Mouse (Mus musculus) forebrain, embryonic 11.5 days (tissue): ENCODE measurements around the gene Cuedc1. TPM values are rescaled to one million over a fixed set of nuclear protein-coding genes. Genes with fewer than 3 reads are reported as not detected.

ENCODE experiments used
- ATAC-seq: fragments of 200-750 bp; cut with Nextera tagmentation; replicated peaks from 2 replicates; pipeline ENCODE4 v1.8.0; 2017; ENCODE audit warnings: moderate TSS enrichment; ENCODE audit not compliant: low FRiP score
- DNase-seq: peaks from one replicate; pipeline ENCODE4 v3.0.0-alpha.2; 2017; ENCODE audit warnings: low spot score
- H3K27ac ChIP-seq: fragments of 300-500 bp; sonication (generic); 2 replicates; pipeline ENCODE4 v1.5.1; 2014; ENCODE audit warnings: low read depth, low read length
- H3K27me3 ChIP-seq: fragments of 300-500 bp; sonication (generic); 2 replicates; pipeline ENCODE4 v1.6.1; 2014; ENCODE audit warnings: mild to moderate bottlenecking, low read length, mixed read lengths; ENCODE audit not compliant: control insufficient read depth, insufficient read depth
- H3K36me3 ChIP-seq: fragments of 300-500 bp; sonication (generic); 2 replicates; pipeline ENCODE4 v1.6.1; 2014; ENCODE audit warnings: mild to moderate bottlenecking, low read length, moderate library complexity, mixed read lengths; ENCODE audit not compliant: control insufficient read depth, insufficient read depth
- H3K4me1 ChIP-seq: fragments of 300-500 bp; sonication (generic); replicated peaks from 2 replicates; pipeline ENCODE4 v1.6.1; 2014; ENCODE audit warnings: low read length, mixed read lengths; ENCODE audit not compliant: control insufficient read depth, insufficient read depth
- H3K4me2 ChIP-seq: fragments of 300-500 bp; sonication (generic); 2 replicates; pipeline ENCODE4 v1.6.1; 2014; ENCODE audit warnings: low read depth, mild to moderate bottlenecking, low read length, moderate library complexity, mixed read lengths; ENCODE audit not compliant: severe bottlenecking
- H3K4me3 ChIP-seq: fragments of 300-500 bp; sonication (generic); 2 replicates; pipeline ENCODE4 v1.5.1; 2014; ENCODE audit warnings: low read depth, low read length
- H3K9ac ChIP-seq: fragments of 300-500 bp; sonication (generic); 2 replicates; pipeline ENCODE4 v1.6.1; 2014; ENCODE audit warnings: low read length
- H3K9me3 ChIP-seq: fragments of 300-500 bp; sonication (generic); 2 replicates; pipeline ENCODE4 v1.6.1; 2016; ENCODE audit warnings: low read length, mixed read lengths; ENCODE audit not compliant: control insufficient read depth
- WGBS: fragments of 180-500 bp; shearing (Covaris S2); extraction: QIAGEN DNeasy Blood & Tissue Kit; methylation state at CpG from one replicate; pipeline ENCODE4 v1.1.7; 2014; 5-methylcytosine and 5-hydroxymethylcytosine counted together
- polyA plus RNA-seq: library from polyadenylated mRNA; unstranded; fragments of >200 nt; fragmentation: Nextera tagmentation; extraction: Ambion mirVana; gene quantifications from 2 replicates; pipeline ENCODE4 v1.2.1, GENCODE M21; 2014

Gene Cuedc1
- polyA plus RNA-seq: 26.2 and 29.0 TPM in 2 replicates

DNA sequence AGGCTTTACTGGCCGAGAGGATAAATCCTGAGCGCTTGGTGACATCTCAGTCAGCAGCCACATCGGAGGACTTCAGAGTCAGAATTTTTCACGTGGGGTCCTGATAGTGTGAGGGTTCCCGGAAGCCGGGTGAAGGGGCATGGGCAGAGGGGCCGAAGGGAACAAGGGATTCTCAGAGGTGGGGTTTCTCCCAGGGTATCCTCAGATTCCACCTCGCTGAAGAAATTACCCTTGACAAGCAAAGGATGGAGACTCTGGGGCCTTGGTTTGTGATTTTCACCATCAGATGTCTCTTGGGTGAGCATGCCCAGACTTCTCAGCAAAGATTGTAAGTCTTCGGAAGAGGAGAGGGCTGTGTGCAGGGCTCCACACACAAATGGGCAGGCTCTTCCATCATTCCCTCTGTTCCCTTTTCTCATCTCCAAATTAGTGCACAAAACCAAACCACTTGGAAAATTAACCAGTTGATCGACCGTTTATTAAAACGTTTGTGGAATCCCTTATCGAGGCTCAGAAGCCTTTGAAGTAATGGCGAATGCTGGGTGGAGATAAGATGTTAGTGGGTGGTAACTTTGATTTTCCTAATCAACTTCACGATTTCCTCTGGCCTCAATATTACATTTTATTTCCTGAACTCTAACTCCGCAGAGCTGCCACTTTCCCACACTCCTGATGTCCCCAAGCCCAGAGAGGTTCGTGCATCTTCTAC, at the start of gene Cuedc1:
Gene Cuedc1 (plus strand): TSS at position 38 of the 709 bp plus-strand sequence.
- peak within 1 kb of the TSS; percentile 99 for H3K9ac ChIP-seq
- H3K4me1 ChIP-seq: peaks cover 17% of the 10 kb centered on the region; the same call in 1 of the 2 replicates
- WGBS: 27% methylated on average over 17 of the region's 17 CpGs
- H3K4me3 ChIP-seq: peak within 1 kb of the TSS; percentile 82
- DNase-seq: no peak
- no peak for ATAC-seq
- peak within 1 kb of the TSS; percentile 86 for H3K4me2 ChIP-seq
- no peaks in the 10 kb centered on the region; the same call in 1 of the 2 replicates for H3K27me3 ChIP-seq
- no peaks in the 10 kb centered on the region for H3K9me3 ChIP-seq
- H3K27ac ChIP-seq: 0 out of 2 replicates have a peak within 1 kb of the TSS, but pooled peaks have one; percentile 88
- H3K36me3 ChIP-seq: no peaks in the 10 kb centered on the region

DNA sequence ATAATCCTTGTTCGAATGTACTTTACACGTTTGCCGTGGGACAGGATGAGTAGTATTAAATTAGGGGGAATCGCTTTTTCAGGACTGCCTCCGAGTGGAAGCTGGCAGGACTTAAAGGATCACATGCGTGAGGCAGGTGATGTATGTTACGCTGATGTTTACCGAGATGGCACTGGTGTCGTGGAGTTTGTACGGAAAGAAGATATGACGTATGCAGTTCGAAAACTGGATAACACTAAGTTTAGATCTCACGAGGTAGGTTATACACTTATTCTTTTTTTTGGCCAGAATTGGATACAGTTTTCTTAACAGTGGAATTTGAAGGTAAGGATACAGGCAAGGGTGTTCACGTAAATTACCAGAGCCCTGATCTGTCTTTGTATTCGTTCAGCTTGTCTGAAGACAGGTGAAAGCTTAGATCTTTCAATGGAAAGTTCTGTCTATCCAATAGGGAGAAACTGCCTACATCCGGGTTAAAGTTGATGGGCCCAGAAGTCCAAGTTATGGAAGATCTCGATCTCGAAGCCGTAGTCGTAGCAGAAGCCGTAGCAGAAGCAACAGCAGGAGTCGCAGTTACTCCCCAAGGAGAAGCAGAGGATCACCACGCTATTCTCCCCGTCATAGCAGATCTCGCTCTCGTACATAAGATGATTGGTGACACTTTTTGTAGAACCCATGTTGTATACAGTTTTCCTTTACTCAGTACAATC, 48.7 kb upstream of the Cuedc1 start:
- H3K36me3 ChIP-seq: peaks cover 8% of the 10 kb centered on the region; the same call in 1 of the 2 replicates
- 0 out of 2 replicates have a peak, but pooled peaks cover 5% of the 10 kb centered on the region for H3K4me1 ChIP-seq
- peak overlapping the region; percentile 83 for H3K4me2 ChIP-seq
- no peaks in the 10 kb centered on the region for H3K27me3 ChIP-seq
- WGBS: 36% methylated on average over 26 of the region's 26 CpGs
- ATAC-seq (no peak), DNase-seq (no peak)
- no peak overlapping the region for H3K27ac ChIP-seq
- H3K9me3 ChIP-seq: no peaks in the 10 kb centered on the region
- peak overlapping the region; percentile 100 for H3K9ac ChIP-seq
- H3K4me3 ChIP-seq: peak overlapping the region; percentile 85

DNA sequence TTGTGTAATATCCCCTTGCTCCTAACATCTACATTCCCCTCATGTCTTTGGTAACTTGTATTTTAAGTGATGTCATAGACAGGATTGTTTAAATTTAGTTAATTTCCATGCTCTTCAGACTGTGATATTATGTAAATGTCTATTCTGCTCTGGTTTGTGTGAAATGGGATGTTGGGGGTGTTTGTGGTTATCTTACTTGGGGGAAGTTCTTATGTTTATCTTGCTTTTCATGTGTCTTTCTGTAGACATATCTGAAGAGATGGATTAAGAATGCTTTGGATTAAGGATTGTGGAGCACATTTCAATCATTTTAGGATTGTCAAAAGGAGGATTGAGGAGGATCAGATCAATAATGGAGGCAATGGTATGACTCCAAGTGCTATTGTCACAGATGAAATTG, 48.1 kb upstream of the Cuedc1 start:
- H3K9me3 ChIP-seq: no peaks in the 10 kb centered on the region
- H3K4me1 ChIP-seq: 0 out of 2 replicates have a peak, but pooled peaks cover 5% of the 10 kb centered on the region
- no peak overlapping the region; the same call in 1 of the 2 replicates for H3K9ac ChIP-seq
- ATAC-seq: no peak
- H3K4me3 ChIP-seq: peak overlapping the region; percentile 85
- peaks cover 8% of the 10 kb centered on the region; the same call in 1 of the 2 replicates for H3K36me3 ChIP-seq
- H3K4me2 ChIP-seq: peak overlapping the region; percentile 83
- H3K27me3 ChIP-seq: no peaks in the 10 kb centered on the region
- H3K27ac ChIP-seq: no peak overlapping the region
- no peak for DNase-seq

DNA sequence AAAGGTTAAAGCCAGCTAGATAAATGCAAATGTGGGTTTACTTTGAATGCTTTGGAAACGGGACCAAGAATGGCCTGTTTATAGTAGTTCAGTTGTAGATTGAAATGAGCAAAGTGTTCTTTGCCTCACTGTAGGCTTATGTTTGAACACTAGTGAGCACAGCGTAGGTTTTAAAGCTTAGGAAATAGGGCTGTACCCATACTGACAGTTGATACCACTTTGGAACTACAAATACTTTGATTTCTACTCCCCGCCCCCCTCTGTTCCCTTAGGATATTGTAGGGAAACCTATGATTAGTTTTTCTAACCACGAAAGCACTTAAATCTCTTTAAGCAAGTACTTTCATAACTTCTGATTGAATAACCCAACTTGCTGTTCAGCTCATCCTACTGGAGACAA, 45.2 kb upstream of the Cuedc1 start:
- no peak overlapping the region for H3K4me3 ChIP-seq
- H3K27ac ChIP-seq: no peak overlapping the region
- ATAC-seq (no peak), DNase-seq (no peak)
- H3K4me2 ChIP-seq: no peak overlapping the region
- 0 out of 2 replicates have a peak, but pooled peaks cover 3% of the 10 kb centered on the region for H3K4me1 ChIP-seq
- no peak overlapping the region for H3K9ac ChIP-seq
- H3K27me3 ChIP-seq: no peaks in the 10 kb centered on the region
- H3K36me3 ChIP-seq: peaks cover 8% of the 10 kb centered on the region; the same call in 1 of the 2 replicates
- WGBS: 83% methylated on average over 4 of the region's 4 CpGs
- H3K9me3 ChIP-seq: no peaks in the 10 kb centered on the region

DNA sequence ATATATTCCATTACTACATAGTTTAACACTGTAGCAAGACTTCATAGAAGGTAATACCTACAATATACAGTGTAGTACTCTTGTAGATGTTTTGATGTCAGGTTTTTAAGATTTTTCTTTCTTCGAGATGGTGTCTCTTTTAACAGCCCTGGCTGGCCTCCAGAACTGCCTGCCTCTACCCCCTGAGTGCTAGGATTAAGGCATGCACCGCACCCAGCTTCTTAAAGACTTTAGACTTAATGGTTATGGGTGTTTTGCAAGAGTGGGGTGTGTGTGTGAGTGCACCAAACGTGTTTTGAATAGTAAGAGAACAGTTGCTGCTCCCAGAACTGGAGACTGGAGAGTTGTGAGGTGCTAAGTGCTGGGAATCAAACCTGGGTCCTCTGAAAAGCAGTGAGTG, 44.0 kb upstream of the Cuedc1 start:
- no peak overlapping the region for H3K4me2 ChIP-seq
- WGBS: 68% methylated on average over 3 of the region's 3 CpGs
- no peaks in the 10 kb centered on the region for H3K27me3 ChIP-seq
- no peak overlapping the region for H3K4me3 ChIP-seq
- H3K4me1 ChIP-seq: 0 out of 2 replicates have a peak, but pooled peaks cover 3% of the 10 kb centered on the region
- ATAC-seq: no peak
- H3K36me3 ChIP-seq: peaks cover 8% of the 10 kb centered on the region; the same call in 1 of the 2 replicates
- H3K9ac ChIP-seq: no peak overlapping the region
- no peak for DNase-seq
- no peaks in the 10 kb centered on the region for H3K9me3 ChIP-seq
- H3K27ac ChIP-seq: no peak overlapping the region

DNA sequence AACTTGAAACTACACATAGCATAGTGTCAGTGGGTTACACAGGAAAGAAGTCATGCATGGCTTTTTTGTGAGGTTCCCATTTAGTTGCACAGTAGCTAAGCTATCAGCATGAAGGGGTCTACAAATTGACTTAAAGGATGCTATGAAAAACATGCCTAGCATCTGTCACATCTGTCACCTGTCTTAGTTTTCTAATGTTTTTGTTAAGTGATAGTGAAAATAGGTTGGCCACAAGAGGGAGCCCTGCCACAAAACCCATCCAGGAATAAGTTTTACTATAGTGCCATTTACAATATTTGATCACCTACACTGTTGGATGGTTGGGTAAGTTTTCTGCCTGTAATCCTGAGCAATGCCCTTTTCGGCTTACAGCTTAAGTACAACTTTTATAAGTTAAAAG, 43.3 kb upstream of the Cuedc1 start:
- H3K4me2 ChIP-seq: no peak overlapping the region
- H3K9ac ChIP-seq: no peak overlapping the region
- 0 out of 2 replicates have a peak, but pooled peaks cover 1% of the 10 kb centered on the region for H3K4me1 ChIP-seq
- no peaks in the 10 kb centered on the region for H3K9me3 ChIP-seq
- DNase-seq: peak; percentile 67
- H3K4me3 ChIP-seq: no peak overlapping the region
- no peak for ATAC-seq
- WGBS: 81% methylated on average over 1 of the region's 1 CpGs
- peaks cover 5% of the 10 kb centered on the region; the same call in 1 of the 2 replicates for H3K36me3 ChIP-seq
- no peak overlapping the region for H3K27ac ChIP-seq
- no peaks in the 10 kb centered on the region for H3K27me3 ChIP-seq

DNA sequence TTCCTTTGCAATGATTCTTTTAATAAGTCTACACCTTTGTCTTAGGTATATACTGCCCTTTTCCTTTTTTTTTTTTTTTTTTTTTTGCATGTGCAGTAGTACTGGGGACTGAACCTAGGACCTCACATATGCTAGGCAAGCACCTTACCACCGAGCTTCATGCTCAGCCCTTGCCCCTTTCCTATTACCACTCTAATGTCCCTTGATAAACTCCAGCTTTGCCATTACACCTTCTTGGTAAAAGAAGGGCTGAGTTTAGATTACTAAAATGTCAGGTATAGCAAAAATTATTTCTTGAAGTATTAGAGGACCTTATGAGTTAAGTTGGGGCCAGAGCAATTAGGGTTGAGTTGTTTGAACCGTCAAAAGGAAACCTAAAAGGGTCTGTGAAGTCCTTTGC, 42.1 kb upstream of the Cuedc1 start:
- no peak overlapping the region for H3K27ac ChIP-seq
- no peaks in the 10 kb centered on the region; the same call in 1 of the 2 replicates for H3K36me3 ChIP-seq
- DNase-seq (no peak), ATAC-seq (no peak)
- H3K4me1 ChIP-seq: no peaks in the 10 kb centered on the region
- no peak overlapping the region for H3K9ac ChIP-seq
- H3K4me3 ChIP-seq: no peak overlapping the region
- H3K9me3 ChIP-seq: no peaks in the 10 kb centered on the region
- H3K27me3 ChIP-seq: no peaks in the 10 kb centered on the region
- no peak overlapping the region for H3K4me2 ChIP-seq
- 89% methylated on average over 2 of the region's 2 CpGs for WGBS

DNA sequence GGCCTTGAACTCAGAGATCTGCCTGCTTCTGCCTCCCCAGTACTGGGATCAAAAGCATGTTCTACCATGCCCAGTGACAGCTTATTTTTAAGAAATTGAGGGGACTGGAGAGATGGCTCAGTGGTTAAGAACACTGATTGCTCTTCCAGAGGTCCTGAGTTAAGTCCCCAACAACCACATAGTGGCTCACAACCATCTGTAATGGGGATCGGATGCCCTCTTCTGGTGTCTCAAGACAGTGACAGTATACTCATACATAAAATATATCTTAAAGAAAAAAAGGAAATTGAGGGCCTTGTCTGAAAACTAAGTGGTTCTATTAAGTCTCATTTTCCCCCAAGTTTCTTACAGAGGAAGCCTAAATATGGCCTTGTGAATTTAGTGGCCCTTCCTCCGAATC, 40.1 kb upstream of the Cuedc1 start:
- no peaks in the 10 kb centered on the region for H3K27me3 ChIP-seq
- 75% methylated on average over 2 of the region's 2 CpGs for whole genome bisulfite sequencing
- DNase-seq (no peak), ATAC-seq (no peak)
- no peak overlapping the region for H3K4me2 ChIP-seq
- H3K4me1 ChIP-seq: no peaks in the 10 kb centered on the region
- H3K36me3 ChIP-seq: no peaks in the 10 kb centered on the region; the same call in 1 of the 2 replicates
- H3K27ac ChIP-seq: no peak overlapping the region
- H3K9me3 ChIP-seq: no peaks in the 10 kb centered on the region
- no peak overlapping the region for H3K9ac ChIP-seq
- H3K4me3 ChIP-seq: no peak overlapping the region
